Mouse (Mus musculus): ENCODE results near the gene Hsd17b7. TPM values are rescaled to one million over a fixed set of nuclear protein-coding genes. Genes with fewer than 3 reads are reported as not detected.
A peak's percentile ranks its signal among the peaks of the same experiment; 100 is the strongest.

Hsd17b7 gene
- total RNA-seq, 1 experiment from 2014 or later: 4.3 TPM

DNA sequence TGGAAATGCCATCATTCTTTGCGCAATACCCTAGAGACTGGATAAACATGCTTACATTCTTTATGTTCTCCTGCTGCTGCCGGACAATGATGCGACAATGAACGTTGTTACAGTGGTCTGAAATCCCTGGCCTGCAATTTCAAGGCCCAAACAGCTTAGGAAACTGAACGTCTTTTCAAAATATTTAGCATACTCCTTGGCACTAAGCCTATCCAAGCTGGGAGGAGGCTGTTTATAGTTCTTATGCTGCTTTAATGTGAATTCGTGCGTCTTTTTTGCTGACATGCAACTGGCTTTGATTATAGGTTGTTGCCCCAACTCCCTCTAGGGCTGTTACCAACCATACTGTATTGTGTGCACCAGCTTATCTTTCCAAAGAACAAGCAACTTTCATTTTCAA, 20.2 kb downstream of the Hsd17b7 start:
- ATAC-seq (replicated peaks in 1 of 2; ENCODE audit: insufficient read depth in 1 of 2, low FRiP score in 2 of 2, low TSS enrichment in 1 of 2, low read depth in 1 of 2, poor library complexity in 2 of 2, severe bottlenecking in 2 of 2): no peak

DNA sequence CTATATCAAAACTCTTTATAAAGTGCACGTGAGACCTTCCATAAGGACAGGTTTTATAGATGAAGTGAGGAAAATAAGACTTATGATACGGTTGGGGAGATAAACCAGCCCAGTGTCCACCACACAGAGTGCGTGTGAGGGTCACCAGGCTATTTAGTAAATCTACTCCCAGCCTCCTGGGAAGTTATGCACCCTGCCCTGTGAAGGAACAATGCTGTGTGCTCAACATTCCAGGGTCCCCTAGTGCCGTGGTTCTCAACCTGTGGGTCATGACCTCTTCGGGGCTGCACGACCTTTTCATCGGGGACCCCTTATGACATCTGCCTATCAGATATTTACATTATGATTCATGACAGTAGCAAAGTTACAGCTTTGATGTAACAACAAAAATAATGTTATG, 20.8 kb downstream of the Hsd17b7 start:
- no peak for ATAC-seq (replicated peaks in 1 of 2; ENCODE audit: insufficient read depth in 1 of 2, low FRiP score in 2 of 2, low TSS enrichment in 1 of 2, low read depth in 1 of 2, poor library complexity in 2 of 2, severe bottlenecking in 2 of 2)

DNA sequence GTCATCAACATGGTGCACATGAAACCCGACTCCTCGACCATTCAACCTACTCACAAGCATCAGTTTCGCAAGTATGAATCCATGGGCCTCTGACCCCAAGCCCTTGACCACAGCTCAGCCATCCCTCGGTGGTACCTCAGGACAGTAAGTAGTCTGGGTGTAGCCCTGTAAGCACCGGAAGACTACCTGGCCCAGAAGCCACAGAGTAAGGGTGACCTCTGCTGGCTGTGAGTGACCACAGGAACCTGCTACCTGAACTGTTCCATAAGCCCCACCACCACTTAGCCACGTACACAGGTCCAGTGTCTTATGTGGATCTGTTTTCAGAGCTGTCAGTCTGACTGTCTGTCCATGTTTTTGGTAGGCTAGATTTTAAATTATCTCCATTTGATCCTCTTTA, 21.4 kb downstream of the Hsd17b7 start:
- no peak for ATAC-seq (replicated peaks in 1 of 2; ENCODE audit: insufficient read depth in 1 of 2, low FRiP score in 2 of 2, low TSS enrichment in 1 of 2, low read depth in 1 of 2, poor library complexity in 2 of 2, severe bottlenecking in 2 of 2)

DNA sequence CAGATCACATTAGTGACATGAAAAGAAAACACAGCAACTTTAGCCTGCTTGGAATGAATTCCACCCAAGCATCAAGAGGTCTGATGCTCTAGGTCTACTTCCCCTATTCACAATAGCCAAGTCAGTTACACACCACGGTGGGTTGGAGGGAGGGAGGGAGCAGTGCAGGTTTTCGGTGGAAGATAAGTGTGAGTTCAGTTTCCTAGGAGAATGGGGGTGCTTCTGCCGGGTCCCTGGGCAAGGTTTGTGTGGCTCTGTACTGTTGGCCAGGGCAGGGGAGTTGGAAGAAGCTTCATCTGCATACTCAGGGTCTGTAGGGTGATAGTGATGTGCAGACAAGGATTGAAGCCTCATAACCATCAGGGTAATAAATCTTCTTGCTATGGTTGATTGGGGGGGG, 23.0 kb downstream of the Hsd17b7 start:
- no peak for ATAC-seq (replicated peaks in 1 of 2; ENCODE audit: insufficient read depth in 1 of 2, low FRiP score in 2 of 2, low TSS enrichment in 1 of 2, low read depth in 1 of 2, poor library complexity in 2 of 2, severe bottlenecking in 2 of 2)

DNA sequence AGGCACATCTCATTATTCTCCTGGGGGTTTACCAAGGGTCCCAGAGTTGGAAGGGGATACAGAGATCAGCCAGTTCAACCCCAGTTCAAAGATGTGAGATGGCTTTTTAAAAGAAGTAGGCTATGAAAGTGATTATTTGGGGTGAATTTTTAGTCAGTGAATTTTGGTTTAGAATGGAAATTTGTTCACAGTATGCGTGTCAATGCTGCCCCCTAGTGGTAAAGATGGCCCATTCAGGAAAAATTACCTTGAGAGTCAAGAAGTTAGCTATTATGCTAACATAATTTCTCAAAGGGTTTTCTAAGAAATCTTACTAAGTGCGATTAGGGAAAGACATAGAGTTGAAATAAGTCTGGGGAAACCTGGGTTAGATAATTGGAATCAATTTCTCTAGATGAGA, 29.7 kb downstream of the Hsd17b7 start:
- peak; percentile 12 to 60; a peak in 1 of 4 replicates for ATAC-seq (replicated peaks in 1 of 2; ENCODE audit: insufficient read depth in 1 of 2, low FRiP score in 2 of 2, low TSS enrichment in 1 of 2, low read depth in 1 of 2, poor library complexity in 2 of 2, severe bottlenecking in 2 of 2)

DNA sequence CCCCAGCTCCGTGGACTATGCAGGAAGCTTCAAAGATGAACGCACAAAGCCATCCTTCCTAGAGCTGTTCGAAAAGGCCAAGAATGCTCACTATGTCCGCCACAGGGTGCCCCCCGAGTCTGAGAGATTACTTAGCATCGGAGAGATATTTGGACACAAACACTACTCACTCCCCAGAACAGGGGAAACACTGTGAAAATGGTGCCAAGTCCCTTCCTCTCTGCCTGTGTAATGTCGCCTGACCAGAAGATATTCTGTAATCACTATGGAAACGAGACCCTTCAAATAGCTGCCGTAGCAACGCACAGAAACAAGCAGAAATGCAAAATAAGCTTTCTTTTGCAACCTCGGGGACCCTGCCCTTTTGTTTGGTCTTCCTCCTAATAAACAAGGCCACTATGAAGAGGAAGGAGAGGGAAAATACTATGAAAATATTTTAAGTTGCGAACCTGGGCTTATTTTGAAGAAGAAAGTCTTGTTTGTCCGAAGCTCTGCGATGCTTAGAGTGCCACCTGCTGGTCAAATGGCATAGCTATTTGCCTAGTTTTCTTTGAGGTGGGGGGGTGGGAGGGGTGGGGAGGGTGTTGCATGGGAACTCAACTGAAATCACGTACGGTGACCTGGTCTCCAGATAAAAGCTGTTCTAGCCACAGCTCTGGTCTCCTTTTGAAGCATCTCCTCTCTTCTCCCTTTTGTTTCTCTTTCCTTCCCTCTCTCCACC, 34.9 kb downstream of the Hsd17b7 start:
- ATAC-seq (replicated peaks in 1 of 2; ENCODE audit: insufficient read depth in 1 of 2, low FRiP score in 2 of 2, low TSS enrichment in 1 of 2, low read depth in 1 of 2, poor library complexity in 2 of 2, severe bottlenecking in 2 of 2): peak; percentile 29 to 32; a peak in 3 of 4 replicates

DNA sequence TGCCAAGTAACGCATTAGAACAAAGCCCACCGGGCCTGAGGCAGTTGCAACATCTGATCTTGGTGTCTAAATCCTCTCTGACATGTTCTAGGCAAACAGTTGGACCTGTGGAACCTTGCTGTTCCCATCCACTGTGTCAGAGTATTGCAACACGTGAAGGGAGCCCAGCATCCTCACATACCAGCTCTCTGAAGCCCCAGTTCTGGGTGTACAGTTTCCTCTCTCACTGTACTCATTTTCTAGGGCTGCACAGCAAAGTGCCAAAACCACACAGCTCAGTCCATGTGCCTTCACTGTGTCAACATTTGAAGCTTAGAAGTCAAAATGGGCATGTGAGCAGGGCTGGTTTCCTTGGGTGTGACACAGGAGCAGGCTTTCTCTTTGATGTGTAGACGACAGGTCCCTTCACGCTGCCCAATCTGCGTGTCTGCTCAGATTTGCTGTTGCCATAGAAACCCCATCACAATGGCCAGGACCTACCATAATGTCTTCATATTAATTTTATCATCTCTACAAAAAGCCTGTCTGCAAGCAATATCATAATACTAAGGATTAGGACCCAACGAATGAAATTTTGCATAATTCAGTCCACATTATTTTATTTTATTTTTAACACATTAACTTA, 36.8 kb downstream of the Hsd17b7 start:
- ATAC-seq (replicated peaks in 1 of 2; ENCODE audit: insufficient read depth in 1 of 2, low FRiP score in 2 of 2, low TSS enrichment in 1 of 2, low read depth in 1 of 2, poor library complexity in 2 of 2, severe bottlenecking in 2 of 2): no peak

DNA sequence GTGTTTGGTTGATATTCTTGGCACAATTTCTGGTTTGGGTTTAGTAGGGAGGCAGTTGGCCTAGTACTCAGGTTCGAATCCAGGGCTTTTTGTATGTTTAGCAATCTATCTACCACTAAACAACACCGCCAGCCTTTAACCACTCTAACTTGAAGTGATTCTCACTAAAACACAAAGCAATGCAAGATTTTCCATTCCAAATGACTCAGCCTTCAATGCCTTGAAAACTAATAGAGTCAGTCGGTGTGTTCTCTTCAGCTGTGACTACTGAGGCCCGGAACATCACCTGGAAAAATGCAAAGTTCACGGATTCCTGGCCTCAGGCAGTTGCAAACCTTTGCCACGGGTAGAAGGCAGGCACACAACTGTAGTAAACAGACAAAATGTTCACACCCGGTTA, 37.3 kb downstream of the Hsd17b7 start:
- no peak for ATAC-seq (replicated peaks in 1 of 2; ENCODE audit: insufficient read depth in 1 of 2, low FRiP score in 2 of 2, low TSS enrichment in 1 of 2, low read depth in 1 of 2, poor library complexity in 2 of 2, severe bottlenecking in 2 of 2)

DNA sequence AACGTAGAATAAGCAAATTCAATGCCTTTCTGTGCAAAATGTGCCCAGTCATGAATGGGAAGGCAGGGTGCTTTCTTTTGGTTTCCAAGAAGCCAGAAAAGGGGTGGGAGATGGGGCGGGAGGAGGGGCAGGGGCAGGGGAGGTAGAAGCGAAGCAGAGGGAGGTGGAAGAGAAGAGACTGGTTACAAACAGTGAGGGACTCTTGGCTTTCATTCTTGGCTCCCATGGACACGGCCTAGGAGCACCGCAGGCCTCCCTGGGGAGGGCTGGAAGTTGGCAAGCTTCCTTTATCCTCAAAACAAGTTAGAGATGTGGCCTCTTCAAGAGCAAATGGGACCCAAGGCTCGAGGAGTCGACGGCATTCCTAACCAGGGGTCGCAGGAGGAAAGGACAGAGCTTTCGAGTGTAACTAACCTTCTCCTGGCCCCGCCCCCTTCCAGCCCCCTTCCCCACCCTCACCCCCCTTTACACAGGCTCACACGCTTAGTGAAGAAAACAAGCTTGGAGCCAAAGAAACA, 40.5 kb downstream of the Hsd17b7 start, which contains the start of gene Ccdc190:
TSS of gene Ccdc190 (plus strand) at position 195 of the 518 bp plus-strand sequence.
- ATAC-seq (replicated peaks in 1 of 2; ENCODE audit: insufficient read depth in 1 of 2, low FRiP score in 2 of 2, low TSS enrichment in 1 of 2, low read depth in 1 of 2, poor library complexity in 2 of 2, severe bottlenecking in 2 of 2): no peak

DNA sequence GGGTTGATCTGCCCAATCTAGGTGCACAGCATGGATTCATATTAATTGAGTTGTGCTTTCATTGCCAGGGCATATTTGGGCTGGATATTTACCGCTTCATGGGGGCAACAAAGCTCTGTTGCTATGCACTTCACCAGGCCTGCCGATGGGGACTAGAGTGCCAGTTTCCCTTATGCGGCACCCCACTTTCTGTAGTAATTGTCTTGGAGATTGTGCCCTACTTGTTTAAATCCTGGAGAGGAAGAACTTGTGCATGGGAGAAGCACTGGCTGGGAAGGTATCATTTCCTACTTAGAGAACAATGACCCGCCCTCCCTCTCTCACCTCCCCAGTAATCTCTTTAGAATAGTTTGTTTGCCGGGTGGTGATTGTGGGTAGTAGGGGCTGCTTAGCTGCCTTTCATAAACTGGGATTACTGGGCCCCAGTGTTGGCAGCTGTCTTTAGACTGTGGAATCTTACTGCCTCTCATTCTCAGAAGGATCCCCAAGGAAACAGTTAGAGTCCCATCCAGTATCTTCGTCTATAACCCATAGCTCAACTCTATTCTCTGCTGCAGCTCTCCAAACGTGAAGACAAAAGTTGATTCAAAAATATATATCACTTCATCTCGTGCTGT, 41.2 kb downstream of the Hsd17b7 start:
- ATAC-seq (replicated peaks in 1 of 2; ENCODE audit: insufficient read depth in 1 of 2, low FRiP score in 2 of 2, low TSS enrichment in 1 of 2, low read depth in 1 of 2, poor library complexity in 2 of 2, severe bottlenecking in 2 of 2): no peak

DNA sequence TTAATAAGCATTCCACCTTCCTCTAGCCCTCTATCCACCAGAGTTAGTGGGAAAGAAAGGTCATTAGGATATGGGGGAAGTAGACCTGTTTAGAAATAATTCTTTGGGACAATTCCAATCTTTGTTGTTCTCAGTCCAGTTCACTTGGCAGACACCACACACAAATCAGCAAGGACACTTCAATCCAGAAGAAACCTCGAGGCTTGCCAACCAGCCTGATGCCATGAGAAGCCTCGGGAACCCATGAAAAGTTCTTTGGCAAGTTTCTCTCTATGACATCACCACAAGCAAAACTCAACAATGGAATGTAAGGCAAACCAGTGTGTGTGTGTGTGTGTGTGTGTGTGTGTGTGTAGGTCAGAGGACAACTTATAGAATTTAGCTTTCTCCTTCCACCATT, 44.5 kb downstream of the Hsd17b7 start:
- ATAC-seq (replicated peaks in 1 of 2; ENCODE audit: insufficient read depth in 1 of 2, low FRiP score in 2 of 2, low TSS enrichment in 1 of 2, low read depth in 1 of 2, poor library complexity in 2 of 2, severe bottlenecking in 2 of 2): no peak

DNA sequence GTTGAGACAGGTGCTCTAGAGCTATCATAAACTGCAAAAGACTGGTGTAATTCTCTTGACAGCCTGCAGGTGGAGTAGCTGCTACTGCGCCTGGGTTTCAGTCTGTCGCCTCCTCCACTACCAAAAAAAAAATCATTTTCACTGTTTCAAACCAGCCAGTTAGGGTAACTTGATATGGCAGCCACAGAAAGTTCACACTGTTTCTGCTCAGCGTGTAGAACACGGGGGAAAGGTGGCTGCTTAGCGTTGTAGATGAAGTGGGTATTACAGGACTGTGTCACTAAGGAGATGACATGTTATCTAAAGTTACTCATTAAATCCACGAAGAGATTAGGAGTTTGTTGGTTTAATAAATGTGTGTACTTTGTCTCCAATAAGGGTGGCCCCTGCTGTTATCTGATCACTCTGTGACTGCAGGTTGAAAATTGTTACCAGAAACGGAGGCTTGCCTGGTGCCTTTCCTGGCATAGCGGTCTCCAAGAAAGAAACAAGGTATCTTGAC, 47.3 kb downstream of the Hsd17b7 start:
- ATAC-seq (replicated peaks in 1 of 2; ENCODE audit: insufficient read depth in 1 of 2, low FRiP score in 2 of 2, low TSS enrichment in 1 of 2, low read depth in 1 of 2, poor library complexity in 2 of 2, severe bottlenecking in 2 of 2): peak; percentile 50 to 64; a peak in 3 of 4 replicates

DNA sequence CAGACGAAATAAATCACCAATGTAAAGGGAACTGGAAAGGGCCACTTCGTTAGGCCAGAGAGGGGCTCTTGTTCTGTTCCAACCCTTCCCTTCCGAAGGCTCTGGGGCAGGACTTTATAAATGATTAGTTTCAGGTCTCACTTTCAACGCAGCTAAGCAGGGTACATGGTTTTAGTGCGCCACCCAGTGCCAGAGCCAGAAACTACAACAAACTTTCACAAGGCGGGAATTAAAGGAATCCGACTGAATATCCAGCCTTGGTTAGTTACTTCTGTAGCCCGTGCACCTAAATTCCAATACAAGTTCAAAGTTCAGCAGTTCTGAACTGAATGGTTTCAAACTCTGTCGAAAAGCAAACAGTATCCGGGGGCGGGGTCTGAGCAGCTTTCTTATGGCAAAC, 49.8 kb downstream of the Hsd17b7 start:
- ATAC-seq (replicated peaks in 1 of 2; ENCODE audit: insufficient read depth in 1 of 2, low FRiP score in 2 of 2, low TSS enrichment in 1 of 2, low read depth in 1 of 2, poor library complexity in 2 of 2, severe bottlenecking in 2 of 2): peak; percentile 65 to 76; a peak in 3 of 4 replicates

DNA sequence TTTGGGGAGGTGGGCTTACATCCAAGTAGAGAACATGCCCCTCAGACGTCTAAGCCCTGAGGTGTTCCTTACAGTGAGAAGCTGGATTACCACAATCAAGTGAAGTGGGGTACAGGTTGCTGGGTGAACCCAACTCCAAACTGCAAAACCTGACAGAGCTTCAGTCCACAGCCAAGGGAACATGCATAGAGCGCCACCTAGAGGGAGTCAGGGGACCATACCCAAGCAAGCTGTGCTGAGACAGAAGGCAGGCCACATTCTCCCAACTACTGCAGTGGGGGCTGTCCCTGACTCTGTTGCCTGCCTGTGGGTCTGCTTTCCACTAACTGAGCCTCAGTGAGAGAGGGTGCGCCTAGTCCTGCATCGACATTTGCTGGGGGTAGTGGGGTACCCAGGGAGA, 51.0 kb downstream of the Hsd17b7 start:
- ATAC-seq (replicated peaks in 1 of 2; ENCODE audit: insufficient read depth in 1 of 2, low FRiP score in 2 of 2, low TSS enrichment in 1 of 2, low read depth in 1 of 2, poor library complexity in 2 of 2, severe bottlenecking in 2 of 2): peak; percentile 17 to 39; a peak in 2 of 4 replicates

DNA sequence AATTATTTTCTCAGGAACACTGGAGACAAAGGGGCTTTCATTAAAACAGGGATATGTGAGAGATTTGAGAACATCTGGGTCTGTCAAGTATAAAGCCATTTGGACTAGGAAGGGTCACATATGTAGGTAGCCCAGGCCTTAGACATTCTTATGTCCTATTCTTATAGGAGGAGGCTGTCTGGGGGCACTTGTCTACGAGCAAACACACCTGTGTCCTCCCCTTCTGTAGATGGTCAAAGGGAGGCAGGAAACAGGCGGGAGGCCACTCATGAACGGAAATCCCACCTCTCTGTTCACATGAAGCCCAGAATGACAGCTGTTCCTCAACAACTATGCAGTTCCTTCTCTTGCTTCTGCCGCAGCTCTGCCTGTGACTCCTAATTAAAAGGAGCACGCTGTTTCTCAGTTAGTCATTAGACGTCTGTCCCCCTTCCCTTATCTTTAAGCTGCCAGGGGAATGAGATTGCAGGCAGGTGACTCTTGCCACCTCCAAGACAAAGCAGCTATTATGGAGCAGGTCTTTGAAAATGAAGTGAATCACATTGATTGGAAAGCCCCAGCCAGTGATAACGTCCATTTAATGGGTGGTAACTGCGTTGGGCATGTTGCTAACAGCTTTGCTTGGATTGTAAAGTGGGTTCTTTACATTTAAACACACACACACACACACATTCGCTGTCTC, 51.8 kb downstream of the Hsd17b7 start:
- no peak for ATAC-seq (replicated peaks in 1 of 2; ENCODE audit: insufficient read depth in 1 of 2, low FRiP score in 2 of 2, low TSS enrichment in 1 of 2, low read depth in 1 of 2, poor library complexity in 2 of 2, severe bottlenecking in 2 of 2)

DNA sequence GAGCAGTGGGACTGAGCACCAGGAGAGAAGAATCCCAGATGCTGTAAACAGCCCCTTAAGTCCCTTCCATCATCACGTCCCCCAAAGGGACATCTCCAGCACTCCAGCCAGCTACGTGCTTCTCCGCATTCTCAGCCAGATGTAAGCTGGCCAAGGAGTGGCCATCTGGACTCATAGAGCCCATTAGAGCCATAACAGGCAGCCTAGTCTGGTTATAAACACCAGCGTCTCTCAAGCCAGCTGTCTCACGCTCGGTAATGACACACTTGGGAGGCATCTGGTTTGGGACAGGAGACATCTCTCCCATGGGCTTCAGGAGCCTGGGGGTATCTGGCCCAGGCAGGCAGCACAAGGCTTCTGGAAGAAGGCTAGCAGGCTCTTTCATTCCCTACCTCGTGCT, 52.4 kb downstream of the Hsd17b7 start:
- ATAC-seq (replicated peaks in 1 of 2; ENCODE audit: insufficient read depth in 1 of 2, low FRiP score in 2 of 2, low TSS enrichment in 1 of 2, low read depth in 1 of 2, poor library complexity in 2 of 2, severe bottlenecking in 2 of 2): no peak

DNA sequence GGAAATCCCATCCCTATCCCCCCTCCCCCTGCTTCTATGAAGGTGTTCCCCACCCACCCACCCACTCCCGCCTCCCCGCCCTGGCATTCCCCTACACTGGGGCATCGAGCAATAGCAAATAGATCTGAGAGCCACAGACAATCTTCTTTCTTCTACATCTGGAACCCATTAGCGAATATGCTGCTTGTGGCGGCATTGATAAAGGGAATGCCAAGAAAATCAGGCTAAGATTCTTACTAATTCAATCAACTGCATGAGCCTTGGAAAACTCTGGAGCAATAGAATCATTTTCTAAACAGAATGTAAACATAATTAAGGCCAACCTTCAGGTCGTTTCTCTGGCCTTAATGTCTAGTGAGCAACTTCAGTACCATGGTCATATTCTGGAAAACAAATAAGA, 57.5 kb downstream of the Hsd17b7 start:
- ATAC-seq (replicated peaks in 1 of 2; ENCODE audit: insufficient read depth in 1 of 2, low FRiP score in 2 of 2, low TSS enrichment in 1 of 2, low read depth in 1 of 2, poor library complexity in 2 of 2, severe bottlenecking in 2 of 2): no peak

DNA sequence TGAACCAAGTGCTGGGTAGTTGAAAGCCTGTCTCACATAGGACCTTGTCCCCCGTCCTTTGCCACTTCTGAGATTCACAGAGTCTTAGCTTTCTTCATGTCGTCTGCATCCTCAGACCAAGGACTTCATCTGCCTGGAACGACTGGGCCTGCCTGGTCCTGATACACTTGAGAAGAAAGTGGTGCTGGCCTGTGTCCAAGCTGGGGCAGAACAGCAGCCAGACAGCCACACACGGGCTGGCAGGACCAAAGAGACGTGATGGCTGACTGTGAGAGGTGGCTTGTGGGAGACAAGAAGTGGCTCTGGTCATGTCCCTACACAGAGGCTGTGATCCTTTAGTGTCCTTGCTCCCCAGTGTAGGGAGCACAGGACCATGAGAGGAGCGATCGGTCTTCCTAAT, 58.3 kb downstream of the Hsd17b7 start:
- no peak for ATAC-seq (replicated peaks in 1 of 2; ENCODE audit: insufficient read depth in 1 of 2, low FRiP score in 2 of 2, low TSS enrichment in 1 of 2, low read depth in 1 of 2, poor library complexity in 2 of 2, severe bottlenecking in 2 of 2)

Data from hematopoietic stem cell, adult 5-6 weeks (primary cell).